Mouse (Mus musculus): Measurements from ENCODE around the gene Ephx1.
"Not testable (repeated sequence)": the region's sequence is repeated elsewhere in the genome, so short reads cannot be mapped to it uniquely, and the experiment has no call there.

Gene Ephx1

GRCm38 (mm10) chr1:180972941-180973340 lies 47.8 kb downstream of the Ephx1 start:
- no peak for DNase-seq

GRCm38 (mm10) chr1:180967261-180967660 lies 53.4 kb downstream of the Ephx1 start:
- DNase-seq: no peak

GRCm38 (mm10) chr1:180966542-180966941 lies 54.2 kb downstream of the Ephx1 start:
- peak; percentile 40 for DNase-seq

GRCm38 (mm10) chr1:180965786-180966185 lies 54.9 kb downstream of the Ephx1 start:
- DNase-seq: no peak

GRCm38 (mm10) chr1:180958797-180959196 lies 61.9 kb downstream of the Ephx1 start:
- DNase-seq: no peak

- DNase-seq: peak; percentile 40
Observed at GRCm38 (mm10) chr1:180957989-180958388, 62.7 kb downstream of the Ephx1 start.

GRCm38 (mm10) chr1:180956973-180957381 lies 63.7 kb downstream of the Ephx1 start:
- peak; percentile 73 for DNase-seq

GRCm38 (mm10) chr1:180956401-180956800 lies 64.3 kb downstream of the Ephx1 start:
- DNase-seq: no peak

- DNase-seq: no peak
Observed at GRCm38 (mm10) chr1:180952808-180953207, 67.9 kb downstream of the Ephx1 start.

- peak; percentile 67 for DNase-seq
Observed at GRCm38 (mm10) chr1:180952085-180952746, 68.5 kb downstream of the Ephx1 start.

GRCm38 (mm10) chr1:180946448-180946847 lies 74.3 kb downstream of the Ephx1 start:
- DNase-seq: no peak

- peak; percentile 45 for DNase-seq
Observed at GRCm38 (mm10) chr1:180945001-180945980, 75.4 kb downstream of the Ephx1 start.

GRCm38 (mm10) chr1:180944553-180944952 lies 76.2 kb downstream of the Ephx1 start:
- no peak for DNase-seq

- DNase-seq: no peak
Observed at GRCm38 (mm10) chr1:180943896-180944295, 76.8 kb downstream of the Ephx1 start.

- no peak for DNase-seq
Observed at GRCm38 (mm10) chr1:180943032-180943644, 77.6 kb downstream of the Ephx1 start.

- peak; percentile 85 for DNase-seq
Observed at GRCm38 (mm10) chr1:180942166-180943031, 78.3 kb downstream of the Ephx1 start, which contains the start of gene Tmem63a. Gene Tmem63a, plus strand, starts transcription at chr1:180942344.

GRCm38 (mm10) chr1:180941726-180942125 lies 79.0 kb downstream of the Ephx1 start:
- no peak for DNase-seq

GRCm38 (mm10) chr1:180940776-180941460 lies 79.8 kb downstream of the Ephx1 start:
- no peak for DNase-seq

GRCm38 (mm10) chr1:180938781-180939180 lies 81.9 kb downstream of the Ephx1 start:
- not testable (repeated sequence) for DNase-seq

- not testable (repeated sequence) for DNase-seq
Observed at GRCm38 (mm10) chr1:180937631-180938030, 83.1 kb downstream of the Ephx1 start.

GRCm38 (mm10) chr1:180936610-180937398 lies 83.9 kb downstream of the Ephx1 start:
- peak; percentile 44 for DNase-seq
